Mouse (Mus musculus) heart, adult 11 months (tissue): Measurements from ENCODE around the gene Daglb.
"Not testable (repeated sequence)": the region's sequence is repeated elsewhere in the genome, so short reads cannot be mapped to it uniquely, and the experiment has no call there.

Experiments
- DNase-seq: peaks from one replicate; pipeline ENCODE4 v3.0.0; 2022

Daglb gene

GRCm38 (mm10) chr5:143487998-143488397 lies 23.6 kb downstream of the Daglb start:
- peak; percentile 94 for DNase-seq

DNA sequence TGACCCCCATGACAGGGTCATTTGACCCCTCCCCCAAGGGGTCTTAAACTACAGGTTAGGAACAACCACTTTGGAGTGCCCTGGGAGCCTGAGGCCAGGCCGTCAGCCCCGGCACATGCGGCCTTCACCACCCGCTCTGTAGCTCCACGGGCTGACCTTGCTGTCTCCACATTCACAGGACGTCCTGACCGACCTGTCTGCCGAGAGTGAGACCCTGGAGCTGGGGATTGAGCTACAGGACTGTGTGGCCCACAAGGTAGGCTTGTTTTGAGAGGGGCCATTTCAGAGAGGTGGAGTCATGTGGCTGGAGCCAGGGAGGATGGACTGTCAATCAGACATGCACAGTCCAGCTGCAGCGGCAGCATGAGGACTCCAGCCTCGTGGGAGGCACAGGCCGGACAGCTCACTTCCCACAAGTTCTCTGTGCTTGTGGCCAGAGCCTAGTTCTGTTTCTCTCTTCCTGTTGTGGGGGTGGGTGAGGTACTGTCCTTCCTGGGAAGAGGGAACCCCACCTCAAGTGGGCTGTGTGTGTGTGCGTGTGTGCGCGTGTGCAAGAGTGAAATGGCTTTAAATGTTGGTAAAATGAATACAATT lies 25.5 kb downstream of the Daglb start:
- peak; percentile 96 for DNase-seq

- no peak for DNase-seq
These were observed 27.4 kb downstream of the Daglb start for GRCm38 (mm10) chr5:143491736-143492135.

GRCm38 (mm10) chr5:143493163-143493562 lies 28.8 kb downstream of the Daglb start:
- no peak for DNase-seq

DNA sequence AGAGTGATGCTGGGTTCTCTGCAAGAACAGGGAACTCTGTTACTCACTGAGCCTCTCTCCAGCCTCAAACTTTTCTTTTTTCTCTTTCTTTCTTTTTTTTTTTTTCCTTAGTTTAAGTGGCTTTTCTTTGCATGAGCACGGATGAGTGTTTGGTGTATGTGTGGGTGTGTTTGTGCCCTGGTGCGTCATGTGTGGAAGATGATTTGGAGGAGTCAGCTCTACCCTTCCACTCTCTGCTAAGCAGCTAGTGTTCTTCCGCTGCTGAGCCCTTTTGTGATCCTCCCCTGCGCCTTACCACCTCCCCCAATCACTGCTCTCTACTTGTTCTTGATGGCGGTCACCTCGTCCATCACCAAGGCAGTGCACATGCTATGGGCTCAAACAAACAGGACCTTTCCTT lies 31.3 kb downstream of the Daglb start:
- DNase-seq, result no peak

- no peak for DNase-seq
These were observed 33.1 kb downstream of the Daglb start for GRCm38 (mm10) chr5:143497451-143497850.

DNA sequence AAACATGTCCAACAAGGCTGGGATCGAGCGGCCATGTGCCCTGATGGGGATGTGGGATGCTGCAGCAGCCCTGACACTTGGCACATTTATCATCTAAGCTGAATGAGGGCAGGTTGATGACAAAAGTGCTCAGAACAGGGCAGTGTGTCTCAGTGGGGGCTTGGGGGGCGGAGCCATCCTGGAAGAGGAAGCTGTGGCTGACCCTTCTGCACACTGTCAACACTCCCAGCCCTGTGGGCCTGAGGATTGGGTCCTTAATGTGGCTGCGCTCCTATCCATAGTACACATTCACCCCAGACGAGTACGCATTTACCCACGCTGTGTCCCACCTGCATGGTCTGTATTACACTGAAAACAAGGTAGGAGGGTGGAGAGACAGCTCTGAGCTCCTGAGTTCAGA lies 34.8 kb downstream of the Daglb start:
- DNase-seq, result no peak

GRCm38 (mm10) chr5:143499686-143500085 lies 35.3 kb downstream of the Daglb start:
- no peak for DNase-seq

DNA sequence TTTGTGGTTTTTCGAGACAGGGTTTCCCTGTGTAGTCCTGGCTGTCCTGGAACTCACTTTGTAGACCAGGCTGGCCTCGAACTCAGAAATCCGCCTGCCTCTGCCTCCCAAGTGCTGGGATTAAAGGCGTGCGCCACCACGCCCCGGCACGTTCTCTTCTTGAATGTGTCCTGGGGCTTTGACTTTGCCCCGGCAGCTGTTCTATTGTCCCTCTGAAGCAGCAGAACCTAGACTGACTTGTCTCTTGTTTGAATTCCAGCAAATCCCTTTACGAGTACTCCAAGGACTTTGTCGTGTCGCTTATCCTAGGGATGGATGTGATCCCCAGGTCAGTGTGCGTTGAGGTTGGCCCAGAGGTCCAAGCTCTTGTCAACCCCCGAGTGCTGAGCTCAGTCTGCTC lies 36.3 kb downstream of the Daglb start:
- not testable (repeated sequence) for DNase-seq

- DNase-seq, result no peak
These were observed 36.8 kb downstream of the Daglb start for GRCm38 (mm10) chr5:143501140-143501539.

- DNase-seq, result no peak
These were observed 37.3 kb downstream of the Daglb start for GRCm38 (mm10) chr5:143501649-143502048.

DNA sequence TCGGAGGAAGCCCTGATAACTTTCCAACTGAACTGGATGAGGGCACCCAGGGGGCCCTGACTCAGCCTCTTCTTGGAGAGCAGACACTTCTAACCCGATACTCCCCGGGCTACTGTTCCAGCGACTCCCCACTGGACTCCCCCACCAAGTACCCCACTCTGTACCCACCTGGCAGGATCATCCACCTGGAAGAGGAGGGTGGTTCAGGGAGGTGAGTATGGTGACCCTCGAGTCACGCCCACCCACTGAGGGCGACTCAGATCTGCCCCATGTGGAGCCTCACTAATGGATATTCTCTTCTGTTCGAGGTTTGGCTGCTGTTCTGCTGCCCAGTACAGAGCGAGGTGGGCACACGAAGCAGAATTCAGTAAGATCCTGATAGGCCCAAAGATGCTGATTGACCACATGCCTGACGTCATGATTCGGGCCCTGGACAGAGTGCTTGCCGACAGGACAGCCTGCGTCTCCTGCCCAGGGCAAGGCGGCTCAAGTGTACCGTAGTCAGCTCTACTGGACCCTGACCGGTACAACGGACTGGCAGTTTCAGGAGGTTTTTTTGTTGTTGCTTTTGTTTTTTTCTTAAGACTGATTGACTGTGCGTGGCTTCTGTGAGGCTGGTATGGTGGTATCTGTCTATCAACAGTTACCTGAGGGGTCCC lies 38.6 kb downstream of the Daglb start:
- peak; percentile 92 for DNase-seq

DNA sequence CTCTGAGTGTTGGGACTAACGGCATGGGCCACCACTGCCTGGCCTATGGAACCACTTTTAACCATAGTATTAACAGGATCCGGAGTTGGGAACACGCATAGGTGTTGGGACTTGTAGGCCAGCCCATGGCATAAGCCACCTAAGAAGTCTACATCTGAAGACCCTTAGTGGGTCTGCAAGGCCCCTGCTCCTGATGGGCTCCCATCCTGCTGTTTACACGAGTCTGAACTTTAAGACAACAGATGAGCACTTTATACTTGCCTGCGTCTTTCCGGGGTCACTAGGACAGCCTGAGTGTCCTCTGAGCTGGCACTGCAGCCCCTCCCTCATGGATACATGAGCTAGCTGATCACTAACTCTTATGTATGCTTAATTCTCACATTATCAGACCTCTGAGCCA lies 39.4 kb downstream of the Daglb start:
- peak; percentile 90 for DNase-seq

DNA sequence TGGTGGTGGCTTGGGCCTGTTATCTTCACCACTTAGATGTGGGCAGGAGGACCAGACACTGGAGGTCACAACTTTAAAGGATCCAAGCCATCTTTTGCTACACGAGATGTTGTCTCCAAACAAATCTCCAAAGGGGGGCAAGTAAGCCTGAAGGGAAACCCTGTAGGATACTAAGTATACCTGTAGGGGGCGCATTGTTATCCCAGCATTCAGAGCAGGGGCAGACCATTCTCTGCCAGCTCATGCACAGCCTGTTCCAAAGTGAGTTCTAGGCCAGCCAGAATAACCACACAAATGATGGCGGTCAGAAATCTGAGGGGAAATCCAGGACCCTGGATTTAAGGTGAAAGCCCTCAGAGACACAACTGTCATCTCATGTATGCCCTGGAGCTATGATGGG lies 40.1 kb downstream of the Daglb start:
- DNase-seq, result no peak

DNA sequence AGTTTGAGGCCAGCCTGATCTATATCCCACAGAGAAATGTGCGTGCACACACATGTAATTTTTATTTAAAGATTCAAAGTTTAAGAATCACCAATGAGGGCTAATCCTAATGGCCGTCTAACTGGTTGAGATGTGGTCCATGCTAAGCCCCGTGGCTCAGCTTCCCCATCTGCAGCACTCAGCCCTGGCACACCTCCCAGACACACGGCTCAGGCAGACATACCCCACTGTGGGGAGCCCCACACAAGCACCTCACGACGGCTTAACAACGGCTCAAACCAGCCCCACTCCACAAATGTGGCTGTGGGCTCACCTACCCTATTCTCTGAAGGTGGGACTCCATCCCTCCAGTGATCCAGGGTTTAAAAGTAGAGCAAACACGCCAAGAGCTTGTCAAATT lies 40.7 kb downstream of the Daglb start:
- DNase-seq, result no peak

DNA sequence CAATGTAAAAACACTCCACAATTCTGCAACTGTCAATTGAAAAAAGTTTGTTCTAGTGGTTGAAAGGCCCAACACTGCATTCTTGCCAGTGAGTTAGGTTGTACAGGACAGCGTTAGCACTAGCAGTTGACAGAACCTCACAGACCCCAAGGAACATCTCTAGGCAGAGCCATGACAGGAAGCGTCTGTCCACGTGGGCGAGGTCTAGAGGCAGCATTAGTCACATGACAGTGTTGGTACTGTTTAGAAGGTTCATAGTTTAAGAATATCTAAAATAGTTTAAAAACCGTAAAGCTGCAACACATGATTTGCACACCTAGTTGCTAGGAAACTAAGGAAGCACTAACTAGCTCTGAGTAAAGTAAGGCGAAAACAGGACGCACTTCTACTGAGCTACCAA lies 41.2 kb downstream of the Daglb start:
- DNase-seq, result no peak

GRCm38 (mm10) chr5:143509294-143509693 lies 44.9 kb downstream of the Daglb start:
- DNase-seq, result peak; percentile 86

- peak; percentile 95 for DNase-seq
These were observed 45.4 kb downstream of the Daglb start for GRCm38 (mm10) chr5:143509737-143510136.

DNA sequence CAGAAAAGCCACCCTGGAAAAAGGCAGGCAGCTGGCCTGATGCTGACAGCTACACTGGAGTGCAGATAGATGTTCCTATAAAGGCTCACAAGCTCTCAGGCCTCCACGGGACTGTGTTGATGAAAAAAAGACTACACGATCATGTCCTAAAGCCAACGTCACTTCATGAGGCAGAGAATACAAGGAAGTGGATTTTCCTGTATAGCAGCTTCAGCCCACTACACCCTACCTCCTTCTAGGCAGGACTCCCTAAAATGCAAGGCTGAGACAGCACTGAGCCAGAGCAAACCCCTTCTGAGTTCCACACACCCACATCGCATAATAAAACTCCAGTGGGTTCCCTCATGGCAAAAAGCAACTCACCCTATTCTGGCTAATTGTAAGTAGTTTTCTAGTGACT lies 47.2 kb downstream of the Daglb start:
- DNase-seq, result peak; percentile 91

DNA sequence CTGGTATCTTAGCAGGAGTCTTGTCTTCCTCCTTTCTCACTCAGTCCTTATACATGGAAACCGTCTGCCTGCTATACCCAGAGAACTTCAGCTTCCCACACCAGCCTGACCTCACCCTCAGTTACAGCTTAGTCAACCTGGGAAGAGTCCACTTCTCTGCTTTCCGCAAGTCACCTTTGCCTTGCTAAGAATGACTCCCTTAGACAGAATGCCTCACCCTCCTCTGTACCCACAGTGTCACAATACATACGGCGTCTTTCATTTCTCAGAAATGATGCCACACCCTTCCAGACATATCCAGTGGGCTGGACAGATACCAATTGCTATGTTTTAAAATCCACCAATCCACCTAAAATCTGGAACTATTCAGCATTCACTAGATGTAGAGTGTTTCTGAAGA lies 47.9 kb downstream of the Daglb start:
- DNase-seq, result no peak

DNA sequence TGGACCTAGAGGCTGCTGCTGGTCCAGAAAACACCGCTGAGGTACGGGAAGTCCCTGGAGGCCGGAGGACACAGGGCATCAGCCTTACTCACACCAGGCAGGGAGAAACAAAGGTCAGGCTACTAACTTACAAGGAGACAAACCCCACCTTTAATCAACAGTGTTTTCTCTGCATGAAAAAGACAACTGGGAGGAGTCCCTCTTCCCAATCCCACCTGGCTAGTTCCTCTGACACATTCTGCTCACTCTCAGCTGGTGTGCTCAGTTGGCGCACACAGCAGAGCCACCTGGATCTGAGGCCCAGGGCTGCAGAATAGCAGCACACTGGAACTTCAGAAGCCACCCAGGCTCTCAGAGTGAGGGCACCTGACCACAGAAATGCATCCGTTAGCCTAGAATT lies 50.5 kb downstream of the Daglb start:
- no peak for DNase-seq

GRCm38 (mm10) chr5:143517005-143517404 lies 52.6 kb downstream of the Daglb start:
- DNase-seq, result peak; percentile 85

- peak; percentile 84 for DNase-seq
These were observed 53.1 kb downstream of the Daglb start for GRCm38 (mm10) chr5:143517436-143517835.

DNA sequence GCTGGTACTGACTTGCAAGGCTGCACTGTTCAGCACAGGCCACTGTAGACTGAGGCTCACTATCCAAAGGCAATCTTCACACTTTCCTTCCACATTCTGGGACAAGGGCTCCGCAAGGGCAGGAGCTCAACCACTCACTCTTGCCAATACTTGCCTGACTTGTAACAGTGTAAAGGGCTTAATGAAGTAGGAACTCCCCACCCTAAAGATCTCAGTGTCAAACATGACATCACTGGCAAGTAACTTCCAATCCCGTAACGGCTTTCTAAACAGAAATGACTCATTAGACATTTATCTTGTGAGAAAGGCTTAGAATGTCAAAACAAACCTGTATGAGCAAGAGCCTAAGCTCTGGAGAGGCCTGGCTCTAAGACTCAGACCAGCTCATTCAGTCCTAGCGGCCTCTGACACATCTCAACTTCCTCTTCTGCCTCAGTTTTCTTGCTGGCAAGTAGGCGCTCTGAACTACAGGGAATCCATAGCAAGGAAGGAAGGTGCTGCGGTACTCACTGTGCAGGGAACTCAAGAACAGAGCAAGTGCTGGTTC lies 53.7 kb downstream of the Daglb start:
- DNase-seq, result peak; percentile 90

GRCm38 (mm10) chr5:143520415-143520814 lies 56.0 kb downstream of the Daglb start:
- peak; percentile 93 for DNase-seq
